Mouse (Mus musculus) CH12.LX (cell line): ENCODE data around the gene Afm.

Experiments used
- EP300 ChIP-seq: IDR thresholded peaks from 2 replicates; pipeline ENCODE4 v1.6.1; 2011; ENCODE audit warnings: low read length, improper control_type of control experiment
- POLR2AphosphoS2 ChIP-seq: IDR thresholded peaks from 2 replicates; pipeline ENCODE4 v1.6.1; 2011; ENCODE audit warnings: low read depth, low read length, improper control_type of control experiment
- RAD21 ChIP-seq: IDR thresholded peaks from 2 replicates; pipeline ENCODE4 v1.6.1; 2011; ENCODE audit warnings: low read depth, mild to moderate bottlenecking, low read length, improper control_type of control experiment, moderate library complexity

DNA sequence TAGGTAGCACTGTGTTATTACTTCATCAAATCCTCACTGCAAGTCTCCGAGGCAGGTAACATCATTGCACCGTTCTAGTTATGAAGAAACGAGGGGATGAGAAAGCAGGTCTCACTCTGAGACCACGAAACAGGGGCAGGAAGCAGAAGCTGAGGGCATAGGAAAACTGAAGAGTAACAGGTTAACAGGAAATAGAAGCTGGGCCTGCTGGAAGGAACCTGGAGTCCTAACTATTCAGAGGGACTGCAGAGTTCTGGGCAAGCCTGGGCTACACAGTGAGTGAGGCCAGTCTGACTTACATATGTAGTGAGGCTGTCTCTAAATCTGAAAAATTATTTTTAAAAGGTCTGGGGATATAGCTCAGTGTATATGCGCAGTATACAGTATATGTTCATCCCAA is 69.4 kb downstream of the Afm start:
- TF ChIP-seq POLR2AphosphoS2 = no peak
- no peak for TF ChIP-seq RAD21
- TF ChIP-seq EP300 = no peak
